Mouse (Mus musculus): Measurements from ENCODE around the gene Eif2b4.

GRCm38 (mm10) chr5:31199893-31200292 lies 6.7 kb upstream of the Eif2b4 start:
- no peak for TF ChIP-seq CEBPB (IDR thresholded peaks at IDR 0.05; ENCODE audit: low read depth)
- no peak for TF ChIP-seq CTCF (IDR thresholded peaks at IDR 0.05; ENCODE audit: control insufficient read depth, insufficient read depth, insufficient read length)
- TF ChIP-seq MAX (IDR thresholded peaks at IDR 0.05): no peak
- TF ChIP-seq MYOG (IDR thresholded peaks at IDR 0.05; ENCODE audit: control insufficient read depth, extremely low read depth, insufficient read length): no peak
- TF ChIP-seq USF1 (IDR thresholded peaks at IDR 0.05; ENCODE audit: low read depth): no peak
- TF ChIP-seq FOSL1 (IDR thresholded peaks at IDR 0.05; ENCODE audit: insufficient read depth, low read length, poor library complexity, severe bottlenecking): no peak
